Mouse (Mus musculus) lung, postnatal 4 days (tissue): ENCODE data around the gene Higd1c.
"Not testable (repeated sequence)": the region's sequence is repeated elsewhere in the genome, so short reads cannot be mapped to it uniquely, and the experiment has no call there.

Experiments used
- DNase-seq, 2 experiments: peaks; one replicate each; pipeline ENCODE4 v3.0.0; 2021

The Higd1c gene

DNA sequence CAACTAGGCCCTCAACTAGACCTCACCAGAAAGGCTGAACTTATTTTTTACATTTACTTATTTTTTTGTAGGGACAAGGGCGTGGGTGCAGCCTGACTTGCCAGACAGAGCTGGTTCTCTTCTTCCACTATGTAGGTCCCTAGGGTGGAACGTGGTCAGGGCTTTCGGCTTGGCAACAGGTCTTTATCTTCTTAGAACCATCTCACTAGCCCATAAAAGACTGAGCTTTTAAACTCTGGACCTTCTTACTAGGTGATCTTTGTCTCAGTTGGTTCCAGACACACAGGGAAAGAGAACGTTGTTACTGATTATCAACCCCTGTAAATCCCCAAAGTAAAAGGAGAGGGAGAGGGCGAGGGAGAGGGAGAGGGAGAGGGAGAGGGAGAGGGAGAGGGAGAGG, 49.0 kb downstream of the Higd1c start:
- no peak for DNase-seq

DNA sequence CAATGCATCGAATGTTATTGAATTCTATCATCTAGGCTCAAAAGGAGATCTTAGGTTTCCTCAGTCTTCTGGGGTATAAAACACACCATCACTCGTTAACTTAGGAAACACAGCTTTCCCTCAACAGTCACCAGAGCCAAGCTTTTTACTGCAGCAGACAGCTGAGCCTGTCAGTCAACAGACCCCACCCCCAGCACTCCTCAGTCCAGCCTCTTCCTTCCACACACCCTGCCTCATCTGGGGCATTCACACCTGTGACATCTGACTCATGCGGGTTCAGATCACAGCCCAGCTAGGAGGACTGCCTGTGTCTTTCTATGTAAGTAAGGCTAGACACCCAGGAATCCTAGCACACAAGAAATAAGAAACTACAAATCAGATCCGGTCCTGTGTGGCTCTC, 49.7 kb downstream of the Higd1c start:
- DNase-seq: peak in 1 of 2 experiments; percentile 21

DNA sequence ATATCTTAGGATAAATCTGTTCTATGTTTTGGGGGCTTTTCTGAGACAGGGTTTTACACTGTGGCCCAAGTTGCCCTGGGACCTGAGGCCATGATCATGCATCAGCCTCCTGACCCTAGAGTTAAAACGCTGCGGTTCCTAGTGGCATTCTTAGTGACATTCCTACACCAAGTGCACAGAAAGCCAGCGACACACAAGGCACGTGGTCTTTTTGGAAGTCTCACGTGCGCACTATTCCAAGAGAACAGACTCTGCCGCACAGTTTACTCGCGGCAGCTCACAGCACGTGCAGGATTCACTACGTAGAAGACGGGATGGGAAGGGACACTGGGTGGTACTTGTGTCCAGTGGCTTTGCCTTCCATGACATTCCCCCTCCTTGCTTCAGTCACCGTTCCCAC, 50.6 kb downstream of the Higd1c start:
- DNase-seq: no peak

DNA sequence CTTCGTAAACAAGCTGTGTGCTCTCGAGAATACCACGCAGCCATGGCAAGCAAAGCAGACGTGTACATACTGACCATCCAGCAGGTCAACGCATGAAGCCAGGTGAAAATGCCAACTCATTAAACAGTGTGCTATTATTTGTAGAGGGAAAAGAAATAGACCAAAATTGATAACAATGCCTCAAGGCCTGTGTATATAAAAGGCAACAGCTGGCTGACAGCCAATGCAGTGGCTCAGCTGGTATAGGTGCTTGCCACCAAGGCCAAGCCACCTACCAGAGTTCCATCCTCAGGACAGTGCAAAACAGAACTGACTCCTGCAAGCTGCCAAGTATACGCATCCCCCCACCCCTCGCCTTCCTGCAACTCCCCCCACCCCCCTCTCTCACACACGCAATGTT, 51.3 kb downstream of the Higd1c start:
- no peak for DNase-seq

DNA sequence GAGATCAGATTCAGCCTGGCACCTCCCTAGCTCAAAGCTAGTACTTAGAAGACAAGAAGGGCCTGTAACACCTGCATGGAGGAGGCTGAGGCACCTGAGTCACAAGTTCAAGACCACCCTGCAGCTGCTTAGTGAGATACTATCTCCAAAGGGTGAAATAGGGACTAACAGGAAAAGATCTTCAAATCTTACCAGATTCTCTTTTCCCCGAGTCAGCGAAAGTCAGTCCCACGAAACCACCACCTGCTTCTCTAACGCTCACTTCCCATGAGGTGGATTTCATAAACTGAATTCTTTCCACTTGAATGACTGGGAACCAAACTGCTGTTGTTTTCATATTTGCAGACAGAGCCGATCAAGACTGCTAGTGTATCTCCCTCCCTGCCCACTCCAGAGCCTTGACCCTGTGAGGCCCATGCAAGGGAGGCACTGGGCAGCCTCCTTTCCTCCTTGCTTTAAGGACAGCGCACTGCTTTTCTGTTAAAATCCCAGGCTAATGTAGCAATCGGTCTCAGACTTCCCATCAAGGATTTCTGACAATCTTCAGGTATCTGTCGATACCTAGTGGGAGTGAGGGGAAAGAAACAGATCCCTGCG, 53.6 kb downstream of the Higd1c start:
- DNase-seq: no peak

DNA sequence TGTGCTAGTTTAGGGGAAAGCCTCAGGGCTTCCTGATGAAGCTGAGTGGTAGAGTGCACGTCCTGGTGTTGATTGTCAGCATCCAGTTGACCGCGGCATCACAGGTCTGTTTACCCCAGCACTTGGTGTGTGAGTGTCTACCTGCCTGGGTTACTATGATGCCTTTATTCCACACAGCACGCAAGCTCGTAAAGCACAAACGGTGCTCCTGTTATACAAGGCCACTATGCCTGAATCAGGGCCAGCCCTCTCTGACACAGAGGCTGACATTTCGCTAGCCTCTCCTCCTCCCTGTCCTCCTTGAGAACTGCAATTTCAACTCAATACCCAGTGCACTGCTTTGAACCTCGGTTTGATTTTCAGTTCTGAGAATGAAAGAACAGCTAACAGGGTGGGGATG, 55.0 kb downstream of the Higd1c start:
- DNase-seq: no peak

DNA sequence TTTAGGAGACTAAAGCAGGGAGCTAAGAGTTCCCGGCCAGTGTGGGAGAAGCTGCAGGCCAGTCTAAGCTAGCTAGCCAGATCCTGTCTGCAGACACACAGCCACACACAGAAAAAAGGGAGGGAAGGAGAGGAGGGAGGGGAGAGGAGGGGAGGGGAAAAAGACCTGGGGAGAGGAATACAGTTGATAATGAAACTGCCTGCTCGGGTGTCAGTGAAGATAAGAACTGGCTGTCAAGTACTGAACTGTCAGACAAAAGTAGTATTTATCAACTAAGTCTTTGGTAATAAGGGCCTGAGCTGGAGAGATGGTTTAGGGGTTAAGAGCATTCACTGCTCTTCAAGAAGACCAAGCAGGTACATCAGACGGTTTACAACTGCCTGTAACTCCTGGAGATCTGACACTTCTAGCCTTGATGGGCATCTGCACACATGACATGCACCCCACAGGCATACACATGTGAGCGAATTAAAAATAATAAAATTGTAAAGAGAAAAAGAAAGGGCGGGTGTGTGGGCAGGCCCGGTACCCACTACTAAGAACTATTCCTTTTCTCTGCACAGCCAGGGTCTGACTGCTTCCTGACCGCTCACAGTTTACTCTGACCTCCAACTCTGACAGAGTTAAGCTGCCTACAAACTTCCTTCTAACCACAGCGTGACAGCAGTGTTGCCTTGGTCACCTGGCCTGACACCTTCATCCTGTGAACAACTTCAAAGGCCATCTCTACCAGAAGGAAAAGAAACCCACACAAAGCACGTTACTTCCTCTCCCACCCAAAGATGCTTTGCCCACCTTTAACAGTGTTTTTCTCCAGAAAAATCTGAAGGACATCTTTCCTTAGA, 55.8 kb downstream of the Higd1c start:
- no peak for DNase-seq

DNA sequence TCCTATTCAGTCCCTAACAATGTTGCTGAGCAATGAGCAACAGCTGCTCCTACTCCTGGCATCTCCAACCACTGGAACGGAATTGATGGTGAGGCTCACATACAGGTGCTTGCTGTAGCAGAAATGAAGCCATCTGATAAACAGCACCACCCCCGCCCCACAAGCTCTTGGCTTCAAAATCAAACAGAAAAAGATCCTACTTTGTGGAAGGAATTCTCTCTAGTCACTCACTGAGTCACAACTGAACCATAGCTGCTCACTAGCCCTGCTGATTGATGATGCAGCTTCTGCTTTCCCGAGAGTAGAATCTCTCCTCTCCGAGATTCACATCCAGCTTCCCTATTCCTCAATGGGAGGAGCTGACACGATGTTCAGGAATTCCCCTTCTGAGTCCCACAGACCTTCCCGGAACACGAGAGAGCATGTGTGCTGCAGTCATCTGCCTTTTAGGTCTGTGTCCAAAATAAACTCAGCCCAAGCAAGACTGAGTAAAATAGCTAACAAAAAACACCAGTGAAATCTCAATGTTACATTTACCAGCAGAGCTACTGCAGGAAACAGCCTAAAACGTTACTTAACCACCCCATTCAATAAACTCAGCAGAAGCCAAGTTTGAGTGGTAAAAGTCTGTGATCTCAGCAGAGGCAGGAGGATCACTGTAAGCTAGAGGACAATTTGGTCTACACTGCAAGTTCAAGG, 56.9 kb downstream of the Higd1c start:
- DNase-seq: no peak

DNA sequence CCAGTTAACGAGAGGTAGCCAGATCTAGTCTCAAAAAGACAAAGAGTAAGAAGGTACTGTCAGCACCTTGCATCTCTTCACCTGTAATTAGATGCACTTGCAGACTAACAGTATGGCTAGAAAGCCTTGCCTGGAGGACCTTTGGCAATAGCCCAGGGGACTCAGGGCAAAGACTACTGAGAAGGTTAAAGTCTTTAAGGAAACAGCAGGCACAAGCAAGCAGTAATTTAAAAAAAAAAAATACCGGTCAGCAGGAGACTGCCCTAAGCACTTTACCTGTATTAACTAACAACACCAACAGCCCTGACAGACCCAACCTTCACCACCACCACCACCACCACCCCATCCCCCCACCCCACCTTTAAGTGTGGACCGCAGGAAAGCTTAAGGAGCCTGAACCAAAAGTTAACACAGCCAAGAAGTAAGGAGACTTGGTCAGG, 57.4 kb downstream of the Higd1c start, which contains the start of gene Gm5475:
Gene Gm5475 (plus strand): TSS at position 390 of the 440 bp plus-strand sequence.
- not testable (repeated sequence) for DNase-seq

DNA sequence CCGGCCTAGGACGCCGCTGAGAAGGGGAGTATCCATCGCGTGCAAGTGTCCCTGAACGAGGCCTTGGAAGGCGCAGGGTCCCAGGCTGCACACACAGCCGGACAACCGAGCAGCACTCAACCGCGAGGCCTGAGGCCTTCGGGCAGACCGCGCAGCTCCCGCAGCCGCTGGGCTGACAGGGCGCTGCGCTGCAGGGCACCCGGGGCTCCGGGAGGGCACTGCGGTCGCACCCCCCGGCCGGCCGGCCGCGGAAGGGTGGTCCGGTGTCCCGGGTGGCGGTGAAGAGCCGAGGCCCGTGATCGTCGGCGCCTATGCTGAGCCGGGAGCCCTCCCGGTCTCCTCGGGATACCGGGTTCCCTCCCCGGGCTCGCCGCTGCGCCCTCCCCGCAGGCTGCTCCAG, 58.1 kb downstream of the Higd1c start:
- DNase-seq: no peak

DNA sequence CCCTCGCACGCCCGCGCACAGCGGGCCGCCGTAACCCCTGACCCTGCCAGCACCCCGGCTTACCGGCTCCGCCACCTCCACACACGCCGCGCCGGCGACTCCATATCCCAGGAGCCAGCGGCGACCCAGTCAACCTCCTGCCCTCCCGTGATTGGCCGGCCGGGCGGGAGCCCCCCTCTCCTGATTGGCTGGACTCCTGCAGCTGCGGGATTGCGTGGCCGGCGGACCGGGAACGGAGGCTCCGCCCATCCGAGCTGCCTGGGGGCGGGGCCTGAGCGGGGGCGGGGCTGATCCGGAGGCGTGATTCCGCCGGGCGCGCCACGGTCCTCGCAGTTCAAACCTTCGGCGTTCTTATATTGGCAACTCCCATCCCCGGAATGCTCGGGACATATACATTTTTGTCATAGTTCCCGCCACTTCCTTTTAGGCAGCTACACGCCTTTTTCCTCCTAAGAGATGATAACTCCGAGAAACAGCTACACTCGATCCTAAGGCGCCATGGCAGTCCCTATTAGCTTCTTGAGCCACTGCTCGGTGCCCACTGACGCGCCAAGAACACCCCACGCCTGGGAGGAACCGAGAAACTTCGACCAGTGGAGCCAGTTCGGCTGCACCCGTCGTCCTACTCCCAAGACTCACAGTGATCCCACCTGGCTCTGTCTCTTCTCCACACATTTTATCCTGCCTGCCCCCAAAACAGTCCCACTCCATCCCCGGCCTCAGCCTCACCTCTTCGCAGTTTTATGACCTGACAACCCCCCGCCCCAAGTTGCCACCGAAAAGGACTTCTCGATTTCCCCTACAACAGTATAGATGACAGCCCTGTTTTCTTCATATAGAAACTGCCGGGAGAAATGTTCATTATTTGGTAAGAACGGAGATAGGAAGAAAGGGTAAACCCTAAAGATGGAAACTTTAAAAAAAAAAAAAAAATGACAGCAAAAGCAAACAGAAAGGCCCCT, 58.8 kb downstream of the Higd1c start:
- peak; percentile 97 to 98 for DNase-seq

DNA sequence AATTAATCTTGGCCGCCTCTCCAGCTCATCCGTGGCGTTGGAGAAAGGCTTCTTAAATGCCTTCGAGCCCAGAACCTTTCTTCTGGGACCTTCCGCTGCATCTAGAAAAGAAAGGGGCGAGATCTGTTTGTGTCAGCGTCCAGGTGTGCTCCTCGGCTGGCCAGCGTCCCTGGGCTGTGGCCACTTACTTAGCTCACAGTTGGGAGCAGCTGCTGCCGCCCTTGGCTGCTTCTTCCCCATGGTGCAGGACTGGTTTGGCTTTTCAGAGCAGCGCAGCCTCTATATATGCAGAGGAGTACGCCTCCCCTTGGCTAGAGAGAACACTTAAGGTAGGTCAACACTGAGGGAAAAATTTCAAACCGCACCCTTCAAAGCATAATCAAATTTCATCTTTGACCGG, 59.6 kb downstream of the Higd1c start:
- DNase-seq: peak; percentile 70 to 73

DNA sequence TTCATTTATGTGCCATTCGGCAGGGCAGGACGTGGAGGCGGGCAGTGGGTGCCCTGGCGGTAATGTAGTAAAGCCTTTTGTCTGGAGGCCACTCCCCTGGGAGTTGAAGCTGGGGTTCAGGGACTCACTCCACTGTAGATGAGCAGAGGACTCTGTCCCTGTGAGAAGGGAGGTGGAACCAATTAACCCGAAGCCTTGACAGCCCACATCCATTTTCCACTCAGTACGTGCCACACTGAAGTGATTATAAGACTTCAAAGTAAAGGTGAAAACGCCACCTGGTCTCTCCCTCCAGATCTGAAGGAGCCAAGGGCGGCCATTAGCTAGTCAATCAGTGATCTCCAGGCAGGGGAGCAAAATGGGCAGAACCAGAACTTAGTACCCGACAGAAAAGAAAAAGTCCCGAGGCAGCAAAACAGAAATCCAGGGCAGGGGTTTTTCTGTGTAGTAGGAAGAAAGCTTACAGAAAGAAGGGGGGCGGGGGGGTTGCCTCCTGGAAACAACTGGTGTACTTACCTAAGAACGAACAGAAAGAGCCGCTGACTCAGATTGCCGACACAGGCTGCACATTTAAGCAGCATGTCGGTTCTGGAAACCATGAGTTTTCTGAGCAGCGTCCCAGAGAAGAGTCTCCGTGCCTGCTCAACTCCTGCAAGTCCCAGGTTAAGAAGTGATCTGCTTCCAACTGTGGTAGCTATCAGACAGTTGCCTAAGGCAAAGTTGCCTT, 60.2 kb downstream of the Higd1c start, which contains the start of gene Slc11a2:
Gene Slc11a2 (minus strand): TSS at position 677 of the 727 bp plus-strand sequence.
- peak in 1 of 2 experiments; percentile 43 for DNase-seq

DNA sequence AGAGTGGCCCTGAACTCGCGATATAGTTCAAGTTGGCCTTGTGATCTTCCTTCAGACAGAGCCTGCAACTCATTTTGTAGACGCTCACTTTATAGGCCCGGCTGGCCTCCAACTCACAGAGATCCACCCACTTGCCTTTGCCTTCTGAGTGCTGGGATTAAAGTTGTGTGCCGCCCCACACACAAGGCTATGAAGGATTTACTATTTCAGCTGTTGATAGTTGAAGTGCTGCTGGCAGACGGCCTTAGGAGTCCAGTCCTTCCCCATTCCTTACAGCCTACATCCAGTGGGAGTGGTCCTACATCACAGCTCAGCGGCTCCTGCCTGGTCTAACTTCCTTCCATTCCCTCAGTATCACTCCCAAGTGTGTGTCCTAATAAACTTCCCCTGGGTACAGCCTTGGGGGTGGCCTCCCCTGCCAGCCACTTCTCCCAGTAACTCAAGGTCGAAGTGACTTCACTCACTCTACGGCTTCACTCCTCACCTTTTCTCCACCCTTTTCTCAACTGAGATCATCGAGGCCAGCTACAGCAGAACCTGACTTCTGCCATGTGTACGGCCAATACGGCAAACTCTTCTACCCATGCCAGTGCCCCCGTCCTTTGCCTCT, 64.1 kb downstream of the Higd1c start:
- peak; percentile 26 to 50 for DNase-seq

DNA sequence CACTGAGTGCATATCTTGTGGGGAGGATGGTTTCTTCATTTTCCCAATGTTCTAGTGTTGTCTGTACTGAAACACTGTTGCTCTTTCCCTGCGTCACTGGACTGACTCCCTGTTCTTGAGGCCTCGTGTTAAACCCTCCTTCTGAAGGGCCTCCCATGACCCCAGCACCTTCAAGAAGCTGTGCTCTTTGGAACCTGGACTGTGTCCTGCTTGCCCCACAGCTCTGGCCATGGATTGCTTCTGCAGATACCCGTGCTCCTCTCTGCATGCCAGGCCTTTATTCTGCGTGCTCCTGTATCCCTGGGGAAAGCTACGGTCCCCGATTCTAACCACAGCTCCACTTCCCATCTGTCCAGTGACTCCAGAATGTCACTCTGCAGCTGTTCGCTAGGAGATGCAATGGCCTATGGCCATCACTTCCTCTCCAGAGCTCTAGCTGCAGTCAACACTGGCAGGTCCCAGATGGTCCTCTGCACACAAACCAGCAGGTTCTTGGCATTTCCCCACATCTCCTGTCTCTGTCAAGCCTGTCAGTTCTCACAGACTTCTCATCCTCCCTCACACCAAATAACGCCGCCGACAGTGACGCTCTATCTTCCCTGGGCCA, 65.7 kb downstream of the Higd1c start:
- DNase-seq: no peak

DNA sequence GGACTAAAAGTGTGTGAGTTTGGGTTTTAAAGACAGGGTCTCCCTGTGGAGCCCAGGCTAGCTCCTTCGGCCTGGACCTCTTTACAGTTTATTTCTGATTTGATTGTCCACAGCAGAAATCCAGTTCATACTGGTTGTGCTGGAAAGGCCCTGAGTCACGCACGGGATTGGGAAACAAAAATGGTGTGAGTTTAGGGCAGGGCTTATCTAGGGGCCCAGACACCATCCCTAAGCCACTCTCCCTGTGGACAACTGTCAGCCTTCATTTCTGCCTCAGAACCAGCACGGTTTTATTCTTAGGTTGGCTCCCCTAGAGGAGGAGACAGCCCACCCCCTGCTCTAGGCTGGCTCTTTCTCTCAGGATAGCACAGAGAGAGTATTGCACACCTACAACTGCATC, 68.9 kb downstream of the Higd1c start:
- no peak for DNase-seq
